Mouse (Mus musculus): ENCODE data around the gene Stmn3.

Gene Stmn3

DNA sequence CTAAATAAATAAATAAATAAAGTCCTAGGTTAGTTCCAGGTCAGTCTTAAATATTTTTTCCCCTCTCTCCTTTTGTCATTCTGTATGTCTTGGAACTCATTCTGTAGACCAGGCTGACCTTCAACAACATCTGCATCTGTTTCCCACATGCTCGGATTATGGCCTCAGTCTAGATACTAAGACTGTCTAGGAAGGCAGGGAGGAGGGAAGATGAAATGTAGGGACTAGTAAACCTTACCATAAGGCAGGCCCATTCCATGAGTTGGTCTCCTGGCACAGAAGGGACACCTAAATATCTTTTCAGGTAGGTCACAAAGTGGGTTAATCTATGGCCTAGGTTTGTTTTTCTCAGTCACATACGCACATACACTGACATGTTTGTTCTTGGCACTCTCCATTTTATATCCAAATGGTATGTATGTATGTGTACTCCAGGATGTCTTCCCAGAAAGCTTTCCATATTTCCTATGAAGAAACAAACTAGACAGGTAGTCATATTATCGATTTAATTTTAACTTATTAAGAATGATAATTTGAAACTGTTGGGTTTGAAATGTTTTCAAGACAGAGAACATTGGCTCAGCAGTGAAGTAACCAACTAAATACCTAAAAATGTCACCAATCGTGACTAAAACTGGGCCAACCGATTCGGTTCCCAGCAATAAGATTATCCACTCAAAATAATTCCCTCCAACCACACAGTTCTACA is 27.5 kb downstream of the Stmn3 start:
- CTCF ChIA-PET: interaction anchor here (0.7 kb wide), 1 partner anchor 312 kb away, joined by 4 read pairs; no protein-coding TSS in a partner anchor

DNA sequence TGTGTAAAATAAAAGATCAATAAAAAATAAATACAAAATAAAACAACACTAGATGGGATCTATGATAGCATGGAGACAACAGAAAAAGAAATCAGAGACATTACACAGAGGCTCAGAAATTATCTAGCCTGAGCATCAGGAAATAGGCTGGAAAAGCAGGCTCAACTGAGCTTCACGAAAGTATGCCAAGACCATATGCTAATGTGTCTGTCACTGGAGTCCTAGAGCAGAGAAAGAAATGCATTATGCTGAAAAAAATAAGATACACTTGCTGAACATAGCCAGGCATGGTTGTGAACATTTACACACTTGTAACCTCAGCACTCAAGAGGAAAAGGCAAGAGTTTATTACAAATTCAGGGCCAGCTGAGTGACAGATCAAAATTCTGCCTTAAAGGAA is 34.3 kb downstream of the Stmn3 start:
- CTCF ChIA-PET: interaction anchor here (0.7 kb wide), 1 partner anchor 23 kb away, joined by 12 read pairs; no protein-coding TSS in a partner anchor

DNA sequence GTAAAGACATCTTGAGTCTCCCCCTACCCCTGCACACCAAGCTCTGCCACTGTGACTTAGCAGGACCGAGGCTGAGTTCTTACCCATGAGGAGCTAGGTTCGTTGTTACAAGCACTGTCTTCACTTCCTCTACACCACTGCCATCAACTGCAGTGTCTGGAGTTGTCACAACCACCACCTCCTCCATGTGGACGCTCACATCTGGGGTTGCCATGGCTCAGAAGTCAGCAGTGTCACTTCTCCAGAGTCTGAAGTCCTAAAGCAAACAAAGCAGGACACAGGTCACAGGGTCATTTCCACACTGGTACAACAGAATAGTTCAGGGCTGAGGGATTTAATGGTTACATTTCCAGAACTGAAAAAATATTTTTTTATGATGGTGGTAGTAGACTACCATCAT is 36.4 kb downstream of the Stmn3 start:
- CTCF ChIA-PET: no interaction called here

DNA sequence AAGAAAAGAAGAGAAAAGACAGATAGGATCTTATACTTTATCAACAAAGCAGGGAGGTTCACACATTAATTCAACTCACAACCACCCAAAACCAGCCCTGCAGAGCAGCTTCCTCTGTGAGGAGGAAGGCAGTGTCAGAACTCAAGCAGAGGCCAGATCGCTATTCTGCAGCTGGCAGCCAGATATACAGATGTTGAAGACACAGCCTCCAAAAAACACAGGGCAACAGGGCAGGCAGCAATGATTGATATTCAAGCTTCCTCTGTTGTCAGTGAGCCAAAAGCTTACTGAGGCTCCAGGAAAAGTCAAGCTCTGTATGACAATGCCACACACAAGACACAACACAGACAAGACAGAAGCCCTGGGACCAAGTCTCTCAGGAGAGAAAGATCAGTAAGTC is 37.5 kb downstream of the Stmn3 start:
- CTCF ChIA-PET: no interaction called here

- CTCF ChIA-PET: interaction anchor here (1.1 kb wide), 1 partner anchor 88 kb away, joined by 3 read pairs; no protein-coding TSS in a partner anchor
These were observed 39.7 kb downstream of the Stmn3 start for GRCm38 (mm10) chr2:181274639-181275038.

GRCm38 (mm10) chr2:181273829-181274228 is 40.5 kb downstream of the Stmn3 start:
- CTCF ChIA-PET: interaction anchor here (1.1 kb wide), 1 partner anchor 87 kb away, joined by 3 read pairs; no protein-coding TSS in a partner anchor

DNA sequence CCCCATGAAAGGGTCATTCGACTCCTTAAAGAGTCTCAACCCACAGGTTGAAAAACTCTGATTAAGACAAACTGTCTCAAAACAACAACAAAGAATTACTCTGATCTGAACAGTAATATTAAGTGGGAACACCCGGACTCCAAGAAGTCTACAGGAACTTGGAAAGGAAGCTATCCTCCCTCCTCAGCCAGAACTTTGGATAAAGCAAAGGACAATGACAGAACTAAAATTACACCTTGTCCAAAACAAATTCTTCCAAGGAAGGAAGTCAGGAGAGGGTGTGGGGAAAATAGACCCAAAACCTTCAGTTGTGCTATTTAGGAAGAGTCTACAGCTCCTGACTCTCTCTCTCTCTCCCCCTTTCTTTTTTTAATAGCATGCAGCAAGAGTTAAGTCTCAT is 42.2 kb downstream of the Stmn3 start:
- CTCF ChIA-PET: no interaction called here

- CTCF ChIA-PET: interaction anchor here (0.5 kb wide), 1 partner anchor 9 kb away, joined by 3 read pairs; no protein-coding TSS in a partner anchor
These were observed 47.5 kb downstream of the Stmn3 start for GRCm38 (mm10) chr2:181266839-181267238.
